Mouse (Mus musculus) gastrocnemius, postnatal 14 days (tissue): ENCODE results near the gene Ak9. TPM values are rescaled to one million over a fixed set of nuclear protein-coding genes. Genes with fewer than 3 reads are reported as not detected.
A peak's percentile ranks its signal among the peaks of the same experiment; 100 is the strongest.
"Not testable (repeated sequence)": the region's sequence is repeated elsewhere in the genome, so short reads cannot be mapped to it uniquely, and the experiment has no call there.

Source experiments
- DNase-seq: peaks from one replicate; pipeline ENCODE4 v3.0.0; 2021; ENCODE audit warnings: mixed read lengths
- intact Hi-C: fragments of 180-260 bp; cut with DNase I; formaldehyde crosslinking; loops from one replicate; pipeline ENCODE4 v1.15.1; 2025; ENCODE audit warnings: low total_unique reads
- total RNA-seq, 2 experiments: library from RNA; stranded (reverse); gene quantifications; 2 replicates each; pipeline ENCODE4 v1.2.3; 2021

Ak9 gene
- total RNA-seq, 2 experiments from 2014 or later, result not detected

GRCm38 (mm10) chr10:41304961-41305455 is 1.2 kb downstream of the Ak9 start:
- peak; percentile 15 for DNase-seq
- intact Hi-C loops, result loop anchor here (10.0 kb wide), 1 partner anchor 200 kb away; no protein-coding TSS in a partner anchor

GRCm38 (mm10) chr10:41308205-41308604 is 4.4 kb downstream of the Ak9 start:
- no peak for DNase-seq
- intact Hi-C loops, result loop anchor here (10.0 kb wide), 1 partner anchor 197 kb away; no protein-coding TSS in a partner anchor

- intact Hi-C loops, result no loop called here
- no peak for DNase-seq
Observed at GRCm38 (mm10) chr10:41315866-41316265, 12.1 kb downstream of the Ak9 start.

- intact Hi-C loops, result no loop called here
- DNase-seq, result no peak
Observed at GRCm38 (mm10) chr10:41332533-41333043, 28.8 kb downstream of the Ak9 start.

GRCm38 (mm10) chr10:41341346-41341745 is 37.6 kb downstream of the Ak9 start:
- no peak for DNase-seq

GRCm38 (mm10) chr10:41365086-41365485 is 61.3 kb downstream of the Ak9 start:
- intact Hi-C loops, result no loop called here
- DNase-seq, result no peak

More at GRCm38 (mm10) chr10:41341346-41341745, 37.6 kb downstream of the Ak9 start:
- intact Hi-C loops, result no loop called here

- intact Hi-C loops, result no loop called here
- no peak for DNase-seq
Observed at GRCm38 (mm10) chr10:41380466-41380865, 76.7 kb downstream of the Ak9 start.

- intact Hi-C loops, result no loop called here
- peak; percentile 34 for DNase-seq
Observed at GRCm38 (mm10) chr10:41385506-41386221, 81.9 kb downstream of the Ak9 start.

GRCm38 (mm10) chr10:41393555-41393954 is 89.8 kb downstream of the Ak9 start:
- intact Hi-C loops, result no loop called here

GRCm38 (mm10) chr10:41401097-41401496 is 97.3 kb downstream of the Ak9 start:
- DNase-seq, result no peak
- intact Hi-C loops, result no loop called here

More at GRCm38 (mm10) chr10:41393555-41393954, 89.8 kb downstream of the Ak9 start:
- no peak for DNase-seq

GRCm38 (mm10) chr10:41403364-41403763 is 99.6 kb downstream of the Ak9 start:
- intact Hi-C loops, result no loop called here
- DNase-seq, result no peak

- intact Hi-C loops, result no loop called here
- DNase-seq, result no peak
Observed at GRCm38 (mm10) chr10:41403893-41404612, 100.3 kb downstream of the Ak9 start.

GRCm38 (mm10) chr10:41410176-41410575 is 106.4 kb downstream of the Ak9 start:
- DNase-seq, intact Hi-C loops: not testable (repeated sequence)

- intact Hi-C loops, result not testable (repeated sequence)
Observed at GRCm38 (mm10) chr10:41410821-41411220, 107.0 kb downstream of the Ak9 start.

GRCm38 (mm10) chr10:41413471-41413870 is 109.7 kb downstream of the Ak9 start:
- DNase-seq, intact Hi-C loops: not testable (repeated sequence)

More at GRCm38 (mm10) chr10:41410821-41411220, 107.0 kb downstream of the Ak9 start:
- not testable (repeated sequence) for DNase-seq

GRCm38 (mm10) chr10:41415368-41415767 is 111.6 kb downstream of the Ak9 start:
- intact Hi-C loops, DNase-seq: not testable (repeated sequence)

- intact Hi-C loops, result loop anchor here (10.0 kb wide), 1 partner anchor 264 kb away; no protein-coding TSS in a partner anchor
- no peak for DNase-seq
Observed at GRCm38 (mm10) chr10:41420496-41421200, 116.9 kb downstream of the Ak9 start.

- intact Hi-C loops, result loop anchor here (10.0 kb wide), 1 partner anchor 261 kb away; no protein-coding TSS in a partner anchor
- DNase-seq, result no peak
Observed at GRCm38 (mm10) chr10:41423681-41424080, 119.9 kb downstream of the Ak9 start.

GRCm38 (mm10) chr10:41426368-41426767 is 122.6 kb downstream of the Ak9 start:
- DNase-seq, result no peak
- intact Hi-C loops, result loop anchor here (10.0 kb wide), 1 partner anchor 258 kb away; no protein-coding TSS in a partner anchor
